Mouse (Mus musculus) layer of hippocampus, postnatal 10 days (tissue): ENCODE data around the gene Maob. TPM values are rescaled to one million over a fixed set of nuclear protein-coding genes. Genes with fewer than 3 reads are reported as not detected.

Source experiments
- DNase-seq, 2 experiments: peaks; one replicate each; pipeline ENCODE4 v3.0.0; 2021; ENCODE audit warnings: low spot score in 2 of 2
- long read RNA-seq: library from polyadenylated mRNA; stranded (forward); transcript quantifications from one replicate; pipeline ENCODE4 v2.0.0, GENCODE M21; 2023
- total RNA-seq, 2 experiments: library from RNA; stranded (reverse); gene quantifications; 2 replicates each; pipeline ENCODE4 v1.2.3; 2021

Maob gene
- total RNA-seq: 1 to 10 TPM; 9.0 to 9.7 TPM
- long read RNA-seq, transcript Maob-201 (15 exons, 2,411 nt): major isoform, 7 of 8 reads
- long read RNA-seq, partial matches to known transcripts: 0 of 8 reads
- long read RNA-seq, other reads (novel, unspliced or antisense): 1 of 8 reads

- peak; percentile 4 to 15 for DNase-seq
Observed at GRCm38 (mm10) chrX:16817261-16817769, at the start of gene Maob. Maob (minus strand) TSS chrX:16817366.

- no peak for DNase-seq
Observed at GRCm38 (mm10) chrX:16860244-16860643, 43.1 kb upstream of the Maob start.

- no peak for DNase-seq
Observed at GRCm38 (mm10) chrX:16846034-16846433, 28.9 kb upstream of the Maob start.

- DNase-seq: no peak
Observed at GRCm38 (mm10) chrX:16841443-16841842, 24.3 kb upstream of the Maob start.

GRCm38 (mm10) chrX:16837293-16837692 is 20.1 kb upstream of the Maob start:
- no peak for DNase-seq

- no peak for DNase-seq
Observed at GRCm38 (mm10) chrX:16836488-16837082, 19.4 kb upstream of the Maob start.

GRCm38 (mm10) chrX:16826028-16826427 is 8.9 kb upstream of the Maob start:
- no peak for DNase-seq

- no peak for DNase-seq
Observed at GRCm38 (mm10) chrX:16815965-16816364, 1.2 kb downstream of the Maob start.

- DNase-seq: no peak
Observed at GRCm38 (mm10) chrX:16812080-16812479, 5.1 kb downstream of the Maob start.

GRCm38 (mm10) chrX:16767453-16767852 is 49.7 kb downstream of the Maob start:
- no peak for DNase-seq

GRCm38 (mm10) chrX:16766156-16766555 is 51.0 kb downstream of the Maob start:
- DNase-seq: peak; percentile 9 to 29

GRCm38 (mm10) chrX:16761430-16761829 is 55.7 kb downstream of the Maob start:
- DNase-seq: no peak

- no peak for DNase-seq
Observed at GRCm38 (mm10) chrX:16754761-16755160, 62.4 kb downstream of the Maob start.

GRCm38 (mm10) chrX:16748932-16749331 is 68.2 kb downstream of the Maob start:
- no peak for DNase-seq

- DNase-seq: no peak
Observed at GRCm38 (mm10) chrX:16714033-16714432, 103.1 kb downstream of the Maob start.

GRCm38 (mm10) chrX:16706094-16706493 is 111.1 kb downstream of the Maob start:
- no peak for DNase-seq

Other genes with a start within 250 kb of the Maob start
- gene Maoa, start 197.7 kb downstream of the Maob start, total RNA-seq: 10 to 100 TPM; 30.1 to 32.3 TPM
- 10 to 100 TPM; 11.0 to 12.3 TPM for gene Ndp, start 94.4 kb upstream of the Maob start, total RNA-seq